Mouse (Mus musculus): ENCODE results near the gene Ube2c. TPM values are rescaled to one million over a fixed set of nuclear protein-coding genes. Genes with fewer than 3 reads are reported as not detected.

The Ube2c gene
- polyA plus RNA-seq, 1 experiment from 2014 or later, result 506 TPM

DNA sequence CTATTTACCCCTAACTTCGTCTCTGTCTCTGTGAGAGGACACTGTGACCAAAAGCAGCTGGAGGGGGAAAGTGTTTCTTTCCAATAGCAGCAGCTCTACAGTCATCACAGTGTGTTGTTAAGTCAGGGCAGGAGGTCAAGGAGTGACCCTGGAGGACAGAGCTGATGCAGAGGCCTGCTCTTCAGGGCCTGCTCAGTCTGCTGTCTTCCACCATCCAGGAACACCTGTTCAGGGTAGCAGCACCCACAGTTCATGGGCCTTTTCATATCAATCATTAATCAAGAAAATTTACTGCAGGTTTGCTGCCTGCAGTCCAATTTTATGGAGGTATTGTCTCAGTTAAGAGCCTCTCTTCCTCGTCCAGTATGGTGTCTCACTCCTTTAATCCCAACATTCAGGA is 43.9 kb downstream of the Ube2c start:
- H3K9me3 ChIP-seq (replicated peaks; ENCODE audit: control insufficient read depth, low read length), result no peaks in the 10 kb centered on the region
- no peaks in the 10 kb centered on the region for H3K36me3 ChIP-seq (ENCODE audit: control insufficient read depth, insufficient read depth, low read length)
- H3K27me3 ChIP-seq (ENCODE audit: control insufficient read depth, insufficient read depth, low read length), result no peaks in the 10 kb centered on the region
- H3K27ac ChIP-seq (ENCODE audit: low read depth, low read length), result no peak overlapping the region
- 65% methylated on average over 2 of the region's 2 CpGs for WGBS (ENCODE audit: insufficient replicate concordance)
- H3K4me3 ChIP-seq (ENCODE audit: low read depth, low read length), result no peak overlapping the region
- no peak for ATAC-seq (replicated peaks; ENCODE audit: insufficient number of reproducible peaks, low FRiP score, low TSS enrichment)
- H3K9ac ChIP-seq (ENCODE audit: low read depth, low read length), result no peak overlapping the region
- H3K4me2 ChIP-seq, result no peak overlapping the region
- H3K4me1 ChIP-seq (ENCODE audit: control insufficient read depth, insufficient read depth, low read length), result peaks cover 15% of the 10 kb centered on the region

GRCm38 (mm10) chr2:164815348-164815747 is 45.6 kb downstream of the Ube2c start:
- H3K4me1 ChIP-seq (ENCODE audit: control insufficient read depth, insufficient read depth, low read length), result peaks cover 15% of the 10 kb centered on the region
- no peaks in the 10 kb centered on the region for H3K27me3 ChIP-seq (ENCODE audit: control insufficient read depth, insufficient read depth, low read length)
- no peak for ATAC-seq (replicated peaks; ENCODE audit: insufficient number of reproducible peaks, low FRiP score, low TSS enrichment)
- no peak overlapping the region for H3K9ac ChIP-seq (ENCODE audit: low read depth, low read length)
- 78% methylated on average over 5 of the region's 5 CpGs for WGBS (ENCODE audit: insufficient replicate concordance)
- no peak overlapping the region for H3K27ac ChIP-seq (ENCODE audit: low read depth, low read length)
- H3K36me3 ChIP-seq (ENCODE audit: control insufficient read depth, insufficient read depth, low read length), result no peaks in the 10 kb centered on the region
- no peak overlapping the region for H3K4me2 ChIP-seq
- no peaks in the 10 kb centered on the region for H3K9me3 ChIP-seq (replicated peaks; ENCODE audit: control insufficient read depth, low read length)
- no peak overlapping the region for H3K4me3 ChIP-seq (ENCODE audit: low read depth, low read length)

- no peak overlapping the region for H3K4me2 ChIP-seq
- H3K36me3 ChIP-seq (ENCODE audit: control insufficient read depth, insufficient read depth, low read length), result no peaks in the 10 kb centered on the region
- H3K27me3 ChIP-seq (ENCODE audit: control insufficient read depth, insufficient read depth, low read length), result no peaks in the 10 kb centered on the region
- no peak overlapping the region for H3K4me3 ChIP-seq (ENCODE audit: low read depth, low read length)
- no peak overlapping the region for H3K9ac ChIP-seq (ENCODE audit: low read depth, low read length)
- H3K9me3 ChIP-seq (replicated peaks; ENCODE audit: control insufficient read depth, low read length), result no peaks in the 10 kb centered on the region
- WGBS (ENCODE audit: insufficient replicate concordance), result 61% methylated on average over 8 of the region's 8 CpGs
- no peak overlapping the region for H3K27ac ChIP-seq (ENCODE audit: low read depth, low read length)
- H3K4me1 ChIP-seq (ENCODE audit: control insufficient read depth, insufficient read depth, low read length), result peaks cover 15% of the 10 kb centered on the region
- no peak for ATAC-seq (replicated peaks; ENCODE audit: insufficient number of reproducible peaks, low FRiP score, low TSS enrichment)
Measured at GRCm38 (mm10) chr2:164815821-164816220, 46.1 kb downstream of the Ube2c start.

GRCm38 (mm10) chr2:164817206-164817605 is 47.5 kb downstream of the Ube2c start:
- H3K4me2 ChIP-seq, result no peak overlapping the region
- no peak overlapping the region for H3K27ac ChIP-seq (ENCODE audit: low read depth, low read length)
- H3K9ac ChIP-seq (ENCODE audit: low read depth, low read length), result no peak overlapping the region
- WGBS (ENCODE audit: insufficient replicate concordance), result 62% methylated on average over 6 of the region's 6 CpGs
- no peaks in the 10 kb centered on the region for H3K36me3 ChIP-seq (ENCODE audit: control insufficient read depth, insufficient read depth, low read length)
- no peak for ATAC-seq (replicated peaks; ENCODE audit: insufficient number of reproducible peaks, low FRiP score, low TSS enrichment)
- no peaks in the 10 kb centered on the region for H3K27me3 ChIP-seq (ENCODE audit: control insufficient read depth, insufficient read depth, low read length)
- no peak overlapping the region for H3K4me3 ChIP-seq (ENCODE audit: low read depth, low read length)
- peaks cover 15% of the 10 kb centered on the region for H3K4me1 ChIP-seq (ENCODE audit: control insufficient read depth, insufficient read depth, low read length)
- no peaks in the 10 kb centered on the region for H3K9me3 ChIP-seq (replicated peaks; ENCODE audit: control insufficient read depth, low read length)

GRCm38 (mm10) chr2:164817703-164818102 is 48.0 kb downstream of the Ube2c start:
- peak; percentile 59; the same call in 1 of the 2 replicates for ATAC-seq (replicated peaks; ENCODE audit: insufficient number of reproducible peaks, low FRiP score, low TSS enrichment)
- H3K27ac ChIP-seq (ENCODE audit: low read depth, low read length), result no peak overlapping the region; the same call in 1 of the 2 replicates
- no peaks in the 10 kb centered on the region for H3K9me3 ChIP-seq (replicated peaks; ENCODE audit: control insufficient read depth, low read length)
- H3K27me3 ChIP-seq (ENCODE audit: control insufficient read depth, insufficient read depth, low read length), result no peaks in the 10 kb centered on the region
- H3K4me1 ChIP-seq (ENCODE audit: control insufficient read depth, insufficient read depth, low read length), result peaks cover 15% of the 10 kb centered on the region
- H3K9ac ChIP-seq (ENCODE audit: low read depth, low read length), result no peak overlapping the region
- no peak overlapping the region for H3K4me3 ChIP-seq (ENCODE audit: low read depth, low read length)
- no peak overlapping the region for H3K4me2 ChIP-seq
- WGBS (ENCODE audit: insufficient replicate concordance), result 54% methylated on average over 5 of the region's 5 CpGs
- no peaks in the 10 kb centered on the region for H3K36me3 ChIP-seq (ENCODE audit: control insufficient read depth, insufficient read depth, low read length)

- Histone ChIP-seq H3K4me2 (no peak overlapping the region), H3K27me3 (ENCODE audit: control insufficient read depth, insufficient read depth, low read length) (no peaks in the 10 kb centered on the region), H3K4me3 (ENCODE audit: low read depth, low read length) (no peak overlapping the region), H3K27ac (ENCODE audit: low read depth, low read length) (no peak overlapping the region), H3K4me1 (ENCODE audit: control insufficient read depth, insufficient read depth, low read length) (peaks cover 10% of the 10 kb centered on the region), H3K9me3 (replicated peaks; ENCODE audit: control insufficient read depth, low read length) (no peaks in the 10 kb centered on the region), H3K9ac (ENCODE audit: low read depth, low read length) (no peak overlapping the region), H3K36me3 (ENCODE audit: control insufficient read depth, insufficient read depth, low read length) (peaks cover 9% of the 10 kb centered on the region; the same call in 1 of the 2 replicates)
- ATAC-seq (replicated peaks; ENCODE audit: insufficient number of reproducible peaks, low FRiP score, low TSS enrichment), result no peak
- 83% methylated on average over 6 of the region's 6 CpGs for WGBS (ENCODE audit: insufficient replicate concordance)
Measured at GRCm38 (mm10) chr2:164821060-164821459, 51.4 kb downstream of the Ube2c start.

GRCm38 (mm10) chr2:164822636-164823165 is 53.0 kb downstream of the Ube2c start, which contains the start of gene Zswim1:
Gene Zswim1 (plus strand): TSS chr2:164822686.
- H3K4me3 ChIP-seq (ENCODE audit: low read depth, low read length), result peak within 1 kb of the TSS; percentile 63
- 2% methylated on average over 32 of the region's 32 CpGs for WGBS (ENCODE audit: insufficient replicate concordance)
- H3K4me2 ChIP-seq, result peak within 1 kb of the TSS; percentile 61
- H3K9me3 ChIP-seq (replicated peaks; ENCODE audit: control insufficient read depth, low read length), result no peaks in the 10 kb centered on the region
- H3K27ac ChIP-seq (ENCODE audit: low read depth, low read length), result peak within 1 kb of the TSS; percentile 66
- H3K36me3 ChIP-seq (ENCODE audit: control insufficient read depth, insufficient read depth, low read length), result peaks cover 9% of the 10 kb centered on the region; the same call in 1 of the 2 replicates
- peak within 1 kb of the TSS; percentile 73 for H3K9ac ChIP-seq (ENCODE audit: low read depth, low read length)
- no peaks in the 10 kb centered on the region for H3K27me3 ChIP-seq (ENCODE audit: control insufficient read depth, insufficient read depth, low read length)
- H3K4me1 ChIP-seq (ENCODE audit: control insufficient read depth, insufficient read depth, low read length), result peaks cover 3% of the 10 kb centered on the region
- peak; percentile 98 for ATAC-seq (replicated peaks; ENCODE audit: insufficient number of reproducible peaks, low FRiP score, low TSS enrichment)

GRCm38 (mm10) chr2:164823181-164823585 is 53.5 kb downstream of the Ube2c start:
- ATAC-seq (replicated peaks; ENCODE audit: insufficient number of reproducible peaks, low FRiP score, low TSS enrichment), result peak; percentile 44
- H3K4me2 ChIP-seq, result peak overlapping the region; percentile 61
- peak overlapping the region; percentile 63 for H3K4me3 ChIP-seq (ENCODE audit: low read depth, low read length)
- WGBS (ENCODE audit: insufficient replicate concordance), result 2% methylated on average over 10 of the region's 10 CpGs
- no peaks in the 10 kb centered on the region for H3K4me1 ChIP-seq (ENCODE audit: control insufficient read depth, insufficient read depth, low read length)
- no peaks in the 10 kb centered on the region for H3K9me3 ChIP-seq (replicated peaks; ENCODE audit: control insufficient read depth, low read length)
- H3K36me3 ChIP-seq (ENCODE audit: control insufficient read depth, insufficient read depth, low read length), result peaks cover 9% of the 10 kb centered on the region; the same call in 1 of the 2 replicates
- H3K27me3 ChIP-seq (ENCODE audit: control insufficient read depth, insufficient read depth, low read length), result no peaks in the 10 kb centered on the region
- H3K9ac ChIP-seq (ENCODE audit: low read depth, low read length), result peak overlapping the region; percentile 73
- peak overlapping the region; percentile 66 for H3K27ac ChIP-seq (ENCODE audit: low read depth, low read length)

- no peak overlapping the region for H3K4me3 ChIP-seq (ENCODE audit: low read depth, low read length)
- H3K4me1 ChIP-seq (ENCODE audit: control insufficient read depth, insufficient read depth, low read length), result no peaks in the 10 kb centered on the region
- H3K9ac ChIP-seq (ENCODE audit: low read depth, low read length), result no peak overlapping the region
- no peak overlapping the region for H3K27ac ChIP-seq (ENCODE audit: low read depth, low read length)
- H3K4me2 ChIP-seq, result peak overlapping the region; percentile 61; the same call in 1 of the 2 replicates
- H3K27me3 ChIP-seq (ENCODE audit: control insufficient read depth, insufficient read depth, low read length), result no peaks in the 10 kb centered on the region
- ATAC-seq (replicated peaks; ENCODE audit: insufficient number of reproducible peaks, low FRiP score, low TSS enrichment), result no peak
- H3K9me3 ChIP-seq (replicated peaks; ENCODE audit: control insufficient read depth, low read length), result no peaks in the 10 kb centered on the region
- 92% methylated on average over 4 of the region's 4 CpGs for WGBS (ENCODE audit: insufficient replicate concordance)
- H3K36me3 ChIP-seq (ENCODE audit: control insufficient read depth, insufficient read depth, low read length), result peaks cover 9% of the 10 kb centered on the region; the same call in 1 of the 2 replicates
Measured at GRCm38 (mm10) chr2:164823969-164824368, 54.3 kb downstream of the Ube2c start.
